In the genomic region with DNA sequence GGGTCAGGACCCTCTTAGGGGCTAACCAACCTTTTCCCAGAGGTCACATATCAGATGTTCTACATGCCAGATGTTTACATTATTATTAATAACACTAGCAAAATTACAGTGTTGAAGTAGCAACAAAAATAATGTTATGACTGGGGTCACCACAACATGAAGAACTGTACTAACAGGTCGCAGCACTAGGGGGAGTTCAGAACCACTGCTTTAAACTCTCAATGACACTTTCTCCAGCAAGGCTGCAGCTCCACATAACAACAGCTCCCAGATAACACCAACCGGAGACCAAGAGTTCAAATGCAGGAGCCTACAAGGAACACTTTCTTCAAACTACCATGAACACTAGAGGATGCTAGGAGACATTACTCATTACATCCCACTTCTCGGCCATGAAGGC, we compare ENCODE assay signal across 10 mouse cellular contexts.
DNase-seq lines count a peak whose midpoint lies in the region; ATAC-seq and TF ChIP-seq lines count a peak whose summit lies in the region.
"Had no signal": no experiment of that assay in that cellular context is flagged by ENCODE, and none has a peak within 500 bp of the region (broad histone marks: within the 10 kb centered on the region; RNA-seq: fewer than 3 reads in every experiment).

No protein-coding gene starts in this region.

- H3K27me3 ChIP-seq in intestine, postnatal 0 days (replicated peaks; ENCODE audit: control insufficient read depth, insufficient read depth, low read length): no peaks in the 10 kb centered on the region
- H3K27me3 ChIP-seq in intestine, embryonic 16.5 days (replicated peaks; ENCODE audit: control insufficient read depth, insufficient read depth, low read length): no peaks in the 10 kb centered on the region
- H3K27me3 ChIP-seq in thymus, adult 2 months (ENCODE audit: control insufficient read depth, insufficient read depth, low read length): no peaks in the 10 kb centered on the region
- no peaks in the 10 kb centered on the region for H3K27me3 ChIP-seq in lung, postnatal 0 days (replicated peaks; ENCODE audit: insufficient read depth, low read length)
- H3K27me3 ChIP-seq: embryonic facial prominence, embryonic 12.5 days had no signal

- no peak overlapping the region for H3K9ac ChIP-seq in intestine, postnatal 0 days (ENCODE audit: low read depth, low read length)
- H3K9ac ChIP-seq in intestine, embryonic 16.5 days (ENCODE audit: low read depth, low read length): no peak overlapping the region
- H3K9ac ChIP-seq in lung, postnatal 0 days (replicated peaks; ENCODE audit: low read depth): no peak overlapping the region
- H3K9ac ChIP-seq: embryonic facial prominence, embryonic 12.5 days had no signal

- TF ChIP-seq POLR2A in thymus, adult 2 months (IDR thresholded peaks at IDR 0.05; ENCODE audit: control insufficient read depth, extremely low read depth, insufficient read depth, low read length, poor library complexity): no peak

- peak; percentile 19 for DNase-seq in thymus, adult 2 months
- no peak for DNase-seq in thymus, adult 18-20 months
- peak; percentile 55 for DNase-seq in lung, postnatal 0 days (ENCODE audit: low spot score)
- DNase-seq: adrenal gland, postnatal 36 days; cerebellum, adult 18-20 months had no signal

- H3K4me3 ChIP-seq in intestine, postnatal 0 days (ENCODE audit: low read depth, low read length): no peak overlapping the region
- H3K4me3 ChIP-seq in intestine, embryonic 16.5 days (ENCODE audit: low read length): no peak overlapping the region
- H3K4me3 ChIP-seq in thymus, adult 2 months (ENCODE audit: control insufficient read depth, insufficient read depth, low read length): no peak overlapping the region
- H3K4me3 ChIP-seq in lung, postnatal 0 days (ENCODE audit: low read depth, low read length): no peak overlapping the region
- H3K4me3 ChIP-seq: embryonic facial prominence, embryonic 12.5 days had no signal

- ATAC-seq in intestine, postnatal 0 days: no peak
- no peak for ATAC-seq in intestine, embryonic 16.5 days
- ATAC-seq in lung, postnatal 0 days: peak; percentile 53
- no peak for ATAC-seq in activated CD4-positive, CD25-positive, alpha-beta regulatory T cell, adult 4 months
- ATAC-seq in frontal cortex, adult (ENCODE audit: low TSS enrichment): no peak

- H3K4me2 ChIP-seq in intestine, postnatal 0 days (replicated peaks; ENCODE audit: low read depth): no peak overlapping the region
- no peak overlapping the region for H3K4me2 ChIP-seq in intestine, embryonic 16.5 days (ENCODE audit: low read depth, low read length)
- no peak overlapping the region for H3K4me2 ChIP-seq in lung, postnatal 0 days (replicated peaks; ENCODE audit: low read depth, low read length)
- H3K4me2 ChIP-seq: embryonic facial prominence, embryonic 12.5 days had no signal

- no peak overlapping the region for H3K27ac ChIP-seq in intestine, postnatal 0 days (ENCODE audit: low read depth, low read length)
- no peak overlapping the region for H3K27ac ChIP-seq in intestine, embryonic 16.5 days (ENCODE audit: low read length)
- H3K27ac ChIP-seq in thymus, adult 2 months (ENCODE audit: control insufficient read depth, insufficient read depth, low read length): no peak overlapping the region
- no peak overlapping the region for H3K27ac ChIP-seq in lung, postnatal 0 days (ENCODE audit: low read length)
- H3K27ac ChIP-seq: embryonic facial prominence, embryonic 12.5 days had no signal

- no peaks in the 10 kb centered on the region for H3K4me1 ChIP-seq in intestine, postnatal 0 days (replicated peaks; ENCODE audit: control insufficient read depth, insufficient read depth, low read length)
- H3K4me1 ChIP-seq in intestine, embryonic 16.5 days (ENCODE audit: control insufficient read depth, insufficient read depth, low read length): peaks cover 4% of the 10 kb centered on the region; the same call in 1 of the 2 replicates
- H3K4me1 ChIP-seq in thymus, adult 2 months (replicated peaks; ENCODE audit: control insufficient read depth, insufficient read depth, low read length): peaks cover 16% of the 10 kb centered on the region
- H3K4me1 ChIP-seq in lung, postnatal 0 days (ENCODE audit: insufficient read depth, low read depth, low read length): peaks cover 3% of the 10 kb centered on the region; the same call in 1 of the 2 replicates

- no peaks in the 10 kb centered on the region for H3K36me3 ChIP-seq in intestine, postnatal 0 days (ENCODE audit: control insufficient read depth, insufficient read depth)
- no peaks in the 10 kb centered on the region for H3K36me3 ChIP-seq in intestine, embryonic 16.5 days (ENCODE audit: control insufficient read depth, insufficient read depth, low read length)
- H3K36me3 ChIP-seq in thymus, adult 2 months (ENCODE audit: control insufficient read depth, insufficient read depth, low read length): no peaks in the 10 kb centered on the region
- no peaks in the 10 kb centered on the region for H3K36me3 ChIP-seq in lung, postnatal 0 days (ENCODE audit: insufficient read depth, low read length)
- H3K36me3 ChIP-seq: embryonic facial prominence, embryonic 12.5 days had no signal

- TF ChIP-seq CTCF in intestine, postnatal 0 days (IDR thresholded peaks at IDR 0.05; ENCODE audit: low read depth): peak; percentile 54
- no peak for TF ChIP-seq CTCF in thymus, adult 2 months (IDR thresholded peaks at IDR 0.05; ENCODE audit: borderline replicate concordance, control insufficient read depth, extremely low read depth, insufficient read depth, low read length, poor library complexity)
- TF ChIP-seq CTCF in lung, postnatal 0 days (IDR thresholded peaks at IDR 0.05): peak; percentile 62

- H3K9me3 ChIP-seq in intestine, postnatal 0 days (ENCODE audit: control insufficient read depth): no peaks in the 10 kb centered on the region
- no peaks in the 10 kb centered on the region for H3K9me3 ChIP-seq in intestine, embryonic 16.5 days (ENCODE audit: control insufficient read depth, low read length)
- H3K9me3 ChIP-seq in lung, postnatal 0 days (ENCODE audit: low read length): no peaks in the 10 kb centered on the region
- H3K9me3 ChIP-seq: embryonic facial prominence, embryonic 12.5 days had no signal

- no peak for TF ChIP-seq EP300 in lung, postnatal 0 days (IDR thresholded peaks at IDR 0.05)

- WGBS in intestine, postnatal 0 days: 75% methylated on average over 3 of the region's 3 CpGs
- WGBS in intestine, embryonic 16.5 days: 77% methylated on average over 3 of the region's 3 CpGs
- WGBS in thymus, adult 2 months: 87% methylated on average over 3 of the region's 3 CpGs
- WGBS in lung, postnatal 0 days: 60% methylated on average over 3 of the region's 3 CpGs

Comparison
In these comparisons a context has a peak if more than half of its experiments do, and no peak if none do; other contexts are left out.
1. DNase-seq: peak in thymus, adult 2 months (single experiment) and lung, postnatal 0 days (single experiment); none in thymus, adult 18-20 months (0 of 2).